Mouse (Mus musculus) limb, embryonic 12.5 days (tissue): Measurements from ENCODE around the gene Adat2. TPM values are rescaled to one million over a fixed set of nuclear protein-coding genes. Genes with fewer than 3 reads are reported as not detected.

Experiments used
- ATAC-seq: fragments of 200-750 bp; cut with Nextera tagmentation; 2 replicates; pipeline ENCODE4 v1.8.0; 2017; ENCODE audit warnings: low read depth, moderate TSS enrichment; ENCODE audit not compliant: insufficient number of reproducible peaks, insufficient read depth, low FRiP score, low TSS enrichment
- H3K27ac ChIP-seq: fragments of 300-500 bp; sonication (generic); 2 replicates; pipeline ENCODE4 v1.5.1; 2016; ENCODE audit warnings: mild to moderate bottlenecking, moderate library complexity
- H3K27me3 ChIP-seq: fragments of 300-500 bp; sonication (generic); 2 replicates; pipeline ENCODE4 v1.6.1; 2016; ENCODE audit warnings: mild to moderate bottlenecking, moderate library complexity
- H3K36me3 ChIP-seq: fragments of 300-500 bp; sonication (generic); 2 replicates; pipeline ENCODE4 v1.6.1; 2016; ENCODE audit warnings: mild to moderate bottlenecking, moderate library complexity
- H3K4me1 ChIP-seq: fragments of 300-500 bp; sonication (generic); replicated peaks from 2 replicates; pipeline ENCODE4 v1.6.1; 2016
- H3K4me2 ChIP-seq: fragments of 300-500 bp; sonication (generic); 2 replicates; pipeline ENCODE4 v1.6.1; 2016; ENCODE audit warnings: mild to moderate bottlenecking, moderate library complexity
- H3K4me3 ChIP-seq: fragments of 300-500 bp; sonication (generic); replicated peaks from 2 replicates; pipeline ENCODE4 v1.5.1; 2016; ENCODE audit warnings: mild to moderate bottlenecking
- H3K9ac ChIP-seq: fragments of 300-500 bp; sonication (generic); replicated peaks from 2 replicates; pipeline ENCODE4 v1.6.1; 2016; ENCODE audit warnings: mild to moderate bottlenecking, moderate library complexity
- H3K9me3 ChIP-seq: fragments of 300-500 bp; sonication (generic); 2 replicates; pipeline ENCODE4 v1.6.1; 2016; ENCODE audit warnings: mild to moderate bottlenecking, moderate library complexity
- WGBS: fragments of 180-500 bp; shearing (Covaris S2); methylation state at CpG from one replicate; pipeline ENCODE4 v1.1.7; 2016; 5-methylcytosine and 5-hydroxymethylcytosine counted together
- polyA plus RNA-seq: library from polyadenylated mRNA; unstranded; fragments of >200 nt; fragmentation: Nextera tagmentation; extraction: Ambion mirVana; gene quantifications from 2 replicates; pipeline ENCODE4 v1.2.1, GENCODE M21; 2016

The Adat2 gene
- polyA plus RNA-seq, 1 experiment from 2014 or later, result 3.8 TPM

GRCm38 (mm10) chr10:13596073-13596472 lies 43.4 kb downstream of the Adat2 start:
- Histone ChIP-seq H3K9ac (no peak overlapping the region), H3K27me3 (no peaks in the 10 kb centered on the region), H3K27ac (no peak overlapping the region), H3K9me3 (no peaks in the 10 kb centered on the region), H3K4me2 (no peak overlapping the region), H3K4me3 (no peak overlapping the region), H3K36me3 (no peaks in the 10 kb centered on the region), H3K4me1 (no peaks in the 10 kb centered on the region)
- WGBS, result 60% methylated on average over 3 of the region's 3 CpGs
- ATAC-seq, result no peak

GRCm38 (mm10) chr10:13596866-13597265 lies 44.2 kb downstream of the Adat2 start:
- H3K27ac ChIP-seq, result no peak overlapping the region
- WGBS, result 86% methylated on average over 9 of the region's 9 CpGs
- H3K4me2 ChIP-seq, result no peak overlapping the region
- H3K36me3 ChIP-seq, result no peaks in the 10 kb centered on the region
- H3K4me1 ChIP-seq, result no peaks in the 10 kb centered on the region
- H3K9me3 ChIP-seq, result no peaks in the 10 kb centered on the region
- H3K4me3 ChIP-seq, result no peak overlapping the region
- H3K9ac ChIP-seq, result no peak overlapping the region
- no peak for ATAC-seq
- no peaks in the 10 kb centered on the region for H3K27me3 ChIP-seq

GRCm38 (mm10) chr10:13597491-13597890 lies 44.8 kb downstream of the Adat2 start:
- Histone ChIP-seq H3K9ac (no peak overlapping the region), H3K4me3 (no peak overlapping the region), H3K9me3 (no peaks in the 10 kb centered on the region), H3K4me1 (no peaks in the 10 kb centered on the region), H3K4me2 (no peak overlapping the region), H3K27ac (no peak overlapping the region), H3K27me3 (no peaks in the 10 kb centered on the region), H3K36me3 (no peaks in the 10 kb centered on the region)
- 70% methylated on average over 8 of the region's 8 CpGs for WGBS
- ATAC-seq, result no peak

- Histone ChIP-seq H3K4me3 (no peak overlapping the region), H3K9me3 (no peaks in the 10 kb centered on the region), H3K27me3 (no peaks in the 10 kb centered on the region), H3K4me2 (no peak overlapping the region), H3K27ac (no peak overlapping the region), H3K9ac (no peak overlapping the region), H3K36me3 (no peaks in the 10 kb centered on the region), H3K4me1 (no peaks in the 10 kb centered on the region)
- no peak for ATAC-seq
- WGBS, result 65% methylated on average over 2 of the region's 2 CpGs
These were observed 48.2 kb downstream of the Adat2 start for GRCm38 (mm10) chr10:13600926-13601325.

Other genes with a start within 250 kb of the Adat2 start
- gene Phactr2, start 78.5 kb upstream of the Adat2 start, polyA plus RNA-seq, result 21.7 and 23.5 TPM in 2 replicates
- 27.8 and 31.2 TPM in 2 replicates for gene Fuca2, start 53.4 kb upstream of the Adat2 start, polyA plus RNA-seq
- 20.3 and 23.4 TPM in 2 replicates for gene Pex3, start 248 bp downstream of the Adat2 start, polyA plus RNA-seq